Mouse (Mus musculus) layer of hippocampus, postnatal 36 days (tissue): ENCODE measurements at regions not wholly inside any gene's neighbourhood (a gene's known extent, or its start where the extent isn't known, plus 50 kb on each side); places are given as distances from the start of the nearest gene placed in this dataset.

Experiments
- DNase-seq, 2 experiments: peaks; one replicate each; pipeline ENCODE4 v3.0.0; 2022

DNA sequence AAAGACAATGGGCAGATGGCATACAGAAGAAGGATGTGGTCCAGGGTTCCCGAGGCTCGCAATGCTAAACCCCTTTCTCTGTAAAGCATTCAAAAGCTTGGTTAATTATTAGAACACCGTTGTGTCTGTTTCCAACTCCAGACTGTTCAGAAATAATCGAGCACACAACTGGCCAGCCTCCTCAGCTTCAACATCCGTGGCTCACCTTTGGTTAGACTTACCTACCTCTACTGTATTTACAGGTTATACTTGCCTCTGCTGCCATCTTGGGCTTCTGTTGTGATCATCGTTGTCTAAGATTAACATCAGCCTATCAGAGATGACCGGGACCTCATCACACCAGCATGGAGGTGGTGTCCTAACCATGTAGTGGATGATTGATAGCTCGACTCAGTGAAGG lies 209.3 kb downstream of the Gadd45g start:
- no peak for DNase-seq

DNA sequence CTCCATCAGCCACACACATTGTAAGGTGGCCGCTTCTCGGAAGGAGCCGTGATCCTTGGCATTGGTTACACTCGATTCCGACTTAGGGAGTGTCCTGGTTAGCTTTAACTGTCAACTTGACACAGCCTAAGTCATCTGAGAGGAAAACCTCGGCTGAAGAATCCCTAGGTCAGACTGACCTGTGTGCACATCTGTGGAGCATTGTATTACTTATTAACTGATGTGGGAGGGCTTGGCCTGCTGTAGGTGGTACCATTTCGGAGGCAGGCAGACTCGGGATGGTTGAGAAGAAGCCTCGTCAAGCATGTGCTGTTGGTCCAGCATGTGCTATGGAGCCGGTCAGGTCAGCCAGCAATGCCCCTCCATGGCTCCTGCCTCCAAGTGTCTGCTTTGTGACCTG lies 211.0 kb downstream of the Gadd45g start:
- no peak for DNase-seq

DNA sequence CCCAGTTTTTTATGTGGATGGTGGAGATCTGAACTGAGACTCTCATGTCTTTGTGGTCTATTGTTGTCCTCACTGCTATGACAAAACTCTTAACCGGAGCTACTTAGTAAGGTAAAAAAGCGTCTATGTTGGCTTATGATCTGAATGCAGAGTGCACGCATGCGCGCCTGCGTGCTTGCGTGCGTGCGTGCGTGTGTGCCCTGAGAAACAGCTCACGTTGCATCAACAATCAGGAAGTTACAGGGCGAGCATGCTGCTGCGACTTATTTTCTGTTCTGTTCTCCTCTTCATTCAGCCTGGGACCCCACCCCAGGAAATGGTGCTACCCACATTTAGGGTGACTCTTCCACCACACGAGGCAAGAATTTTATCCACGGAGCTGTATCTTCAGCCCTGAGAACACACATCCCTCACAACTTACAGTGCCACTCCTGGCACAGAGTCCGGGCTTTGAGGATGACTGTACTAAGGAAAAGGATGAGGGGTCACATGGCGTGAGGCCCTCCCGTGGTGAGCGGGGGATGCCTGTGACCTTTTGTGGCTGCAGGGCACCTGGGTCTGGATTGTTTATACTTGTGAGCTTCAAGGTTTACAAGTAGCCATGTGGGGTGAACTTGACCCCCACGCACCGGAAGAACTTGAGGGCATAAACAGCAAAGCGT lies 213.4 kb downstream of the Gadd45g start:
- no peak for DNase-seq

DNA sequence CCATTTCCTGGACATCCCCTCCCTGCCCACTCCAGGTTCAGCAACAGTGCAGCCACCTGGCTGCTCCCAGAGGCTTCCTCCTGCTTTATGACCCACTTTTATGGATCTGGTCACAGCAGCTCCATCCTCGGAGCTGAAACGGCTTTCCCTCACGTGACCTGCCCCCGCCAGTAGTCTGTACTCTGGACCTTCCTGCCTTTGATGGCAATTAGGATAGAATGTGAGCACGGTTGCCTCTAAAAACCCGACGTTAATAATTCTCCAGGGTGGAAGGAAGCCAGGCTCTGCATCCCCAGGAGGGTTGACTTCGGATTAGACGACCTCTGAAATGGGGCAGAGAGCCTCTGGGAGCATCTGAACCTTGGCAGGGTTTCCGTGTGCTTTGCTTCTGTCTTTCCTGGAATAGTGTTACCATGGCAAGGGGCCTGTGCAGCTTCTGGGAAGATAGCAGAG lies 214.0 kb downstream of the Gadd45g start:
- DNase-seq = no peak

DNA sequence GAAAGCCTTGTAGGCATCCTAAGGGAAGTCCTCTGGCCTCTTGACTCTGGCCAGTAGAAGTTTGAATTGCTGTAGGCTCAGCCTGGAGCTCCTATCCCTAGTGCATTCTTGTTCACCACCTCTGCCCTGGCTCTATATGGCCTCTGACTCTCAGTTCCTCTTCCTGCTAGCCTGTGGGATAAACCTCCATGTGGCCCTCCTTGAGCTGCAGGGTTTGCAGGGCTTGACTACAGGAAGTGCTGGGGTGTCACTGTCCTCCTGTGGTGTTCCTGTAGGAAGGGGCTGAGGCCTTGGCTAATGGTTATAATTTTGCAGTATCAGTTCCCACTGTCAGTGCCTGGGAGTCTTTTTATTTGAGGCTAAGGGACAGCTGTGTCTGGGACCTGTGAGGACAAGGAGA lies 215.0 kb downstream of the Gadd45g start:
- no peak for DNase-seq

DNA sequence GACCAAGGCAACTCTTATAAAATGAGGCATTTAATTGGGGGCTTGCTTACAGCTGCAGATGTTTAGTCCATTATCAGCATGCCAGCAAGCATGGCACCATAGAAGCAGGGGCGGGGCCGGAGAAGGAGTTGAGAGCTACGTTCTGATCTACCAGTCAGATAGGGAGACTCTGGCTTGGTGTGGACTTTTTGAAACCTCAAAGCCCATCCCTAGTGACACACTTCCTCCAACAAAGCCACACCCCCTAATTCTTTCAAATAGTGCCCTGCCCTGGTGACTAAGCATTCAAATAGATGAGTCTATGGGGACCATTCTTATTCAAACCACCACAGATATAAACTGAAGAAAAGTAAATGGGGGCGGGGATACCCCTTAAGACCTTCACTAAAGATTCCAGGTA lies 215.4 kb downstream of the Gadd45g start:
- no peak for DNase-seq

DNA sequence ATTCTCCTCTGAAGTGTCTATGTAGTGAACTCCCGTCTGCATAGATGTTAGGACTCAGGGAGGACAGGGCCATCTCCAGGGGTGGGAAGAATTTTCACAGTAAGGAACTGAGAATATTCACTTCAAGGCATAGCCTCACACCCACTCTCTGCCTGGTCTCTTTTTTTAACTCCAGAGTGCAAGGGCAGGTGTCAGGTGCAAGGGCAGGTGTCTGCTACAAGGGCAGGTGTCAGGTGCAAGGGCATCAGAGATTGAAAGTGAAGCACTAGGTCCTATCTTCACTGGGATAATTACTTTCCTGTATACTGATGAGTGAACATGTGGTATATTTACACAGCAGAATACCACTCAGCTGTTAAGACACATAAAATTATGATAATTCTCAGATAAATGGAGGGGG lies 216.1 kb downstream of the Gadd45g start:
- no peak for DNase-seq

DNA sequence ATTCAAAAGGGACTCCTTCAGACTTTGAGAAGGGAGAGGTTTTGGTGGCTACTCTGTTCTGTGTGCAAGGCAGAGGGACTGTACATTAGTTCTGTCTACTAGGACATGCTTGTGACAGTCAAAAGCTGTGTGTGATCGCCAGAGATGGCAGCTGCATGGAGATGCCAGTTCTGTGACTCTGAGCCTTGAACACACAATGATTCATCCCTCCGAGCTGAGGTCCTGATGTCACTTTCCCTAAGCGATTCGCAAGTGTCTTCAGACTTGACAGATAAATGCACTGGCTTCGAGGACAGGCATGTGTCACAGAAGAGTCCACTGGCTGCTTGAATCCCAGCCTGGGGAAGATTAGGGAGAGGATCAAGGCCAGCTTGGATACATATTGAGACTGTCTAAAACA lies 218.8 kb downstream of the Gadd45g start:
- no peak for DNase-seq

DNA sequence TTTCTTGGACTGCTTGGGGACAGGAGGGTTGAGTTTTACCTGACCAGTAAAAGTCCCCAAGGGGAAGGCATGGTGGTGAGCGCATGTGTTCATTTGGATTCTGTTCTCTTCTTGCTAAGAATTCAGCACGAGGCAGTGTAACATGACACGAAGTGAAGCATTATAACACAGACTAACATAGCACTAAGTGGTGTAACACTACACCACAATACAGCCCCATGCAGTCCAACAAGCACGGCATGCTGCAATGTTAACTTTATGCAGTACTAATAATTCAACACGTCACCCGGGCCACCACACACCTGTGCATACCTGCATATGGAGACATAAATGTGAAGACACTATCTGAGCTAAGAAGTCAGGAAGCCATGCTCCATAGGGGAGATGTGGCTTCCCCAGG lies 219.2 kb downstream of the Gadd45g start:
- no peak for DNase-seq

DNA sequence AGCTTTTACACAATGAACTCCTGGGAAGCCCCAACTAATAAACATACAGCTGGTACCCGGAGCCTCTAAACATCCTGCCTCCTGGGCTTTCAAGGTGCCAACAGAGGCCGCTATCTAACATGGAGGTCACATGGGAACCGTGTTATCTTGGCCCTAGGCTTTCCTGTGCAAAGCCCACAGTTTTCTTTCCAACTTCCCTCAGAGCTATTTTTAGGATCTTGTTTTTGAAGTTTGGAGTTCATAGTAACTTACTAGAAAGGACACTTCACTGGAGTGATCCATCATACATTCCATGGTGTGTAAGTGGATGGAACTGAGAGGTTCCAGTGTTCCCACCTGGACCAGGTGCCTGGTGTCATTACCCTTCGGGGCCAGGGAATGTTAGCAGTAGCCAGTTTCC lies 220.6 kb downstream of the Gadd45g start:
- DNase-seq = no peak

DNA sequence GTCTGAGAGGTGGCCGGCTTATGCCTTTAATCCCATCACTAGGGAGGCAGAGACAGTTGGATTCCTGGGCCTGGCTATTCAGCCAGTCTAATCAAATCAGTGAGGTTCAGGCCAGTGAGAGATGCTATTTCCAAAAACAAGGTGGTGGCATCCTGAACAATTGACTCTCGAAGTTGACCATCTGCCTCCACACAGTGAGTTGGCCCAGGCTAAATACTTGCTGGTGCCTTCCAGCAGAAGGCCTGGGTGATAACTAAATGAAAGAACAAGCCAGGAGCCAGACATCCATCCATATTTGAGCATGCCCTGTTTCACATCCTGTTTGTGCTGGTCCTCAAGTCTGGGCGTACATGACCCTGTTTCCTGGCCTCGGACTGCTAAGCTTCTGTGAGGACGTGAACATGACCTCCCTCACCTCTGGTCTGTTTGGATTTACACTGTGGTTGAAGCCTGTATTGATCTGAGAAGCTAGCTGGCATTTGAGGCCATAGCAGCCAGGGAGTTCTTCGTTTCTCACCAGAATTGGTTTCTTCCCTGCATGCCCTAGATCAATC lies 222.5 kb downstream of the Gadd45g start:
- DNase-seq = no peak

DNA sequence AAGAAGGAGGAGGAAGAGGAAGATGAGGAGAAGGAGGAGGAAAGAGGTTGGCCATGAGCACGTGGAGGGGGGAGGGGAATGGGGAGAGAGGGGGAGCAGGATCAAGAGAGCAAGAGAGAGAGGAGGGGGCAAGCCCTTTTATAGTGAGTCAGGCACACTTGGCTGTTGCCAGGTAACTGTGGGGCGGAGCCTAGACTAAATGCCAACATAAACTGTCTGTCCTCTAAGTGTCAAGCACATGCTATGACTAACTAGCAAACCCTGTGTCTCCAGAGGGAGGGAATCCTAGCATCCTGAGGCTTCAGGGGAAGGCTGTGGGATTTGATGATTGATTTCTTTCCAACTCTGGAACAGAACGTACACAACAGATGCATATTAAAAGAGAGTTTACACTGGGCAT lies 223.2 kb downstream of the Gadd45g start:
- DNase-seq = no peak

DNA sequence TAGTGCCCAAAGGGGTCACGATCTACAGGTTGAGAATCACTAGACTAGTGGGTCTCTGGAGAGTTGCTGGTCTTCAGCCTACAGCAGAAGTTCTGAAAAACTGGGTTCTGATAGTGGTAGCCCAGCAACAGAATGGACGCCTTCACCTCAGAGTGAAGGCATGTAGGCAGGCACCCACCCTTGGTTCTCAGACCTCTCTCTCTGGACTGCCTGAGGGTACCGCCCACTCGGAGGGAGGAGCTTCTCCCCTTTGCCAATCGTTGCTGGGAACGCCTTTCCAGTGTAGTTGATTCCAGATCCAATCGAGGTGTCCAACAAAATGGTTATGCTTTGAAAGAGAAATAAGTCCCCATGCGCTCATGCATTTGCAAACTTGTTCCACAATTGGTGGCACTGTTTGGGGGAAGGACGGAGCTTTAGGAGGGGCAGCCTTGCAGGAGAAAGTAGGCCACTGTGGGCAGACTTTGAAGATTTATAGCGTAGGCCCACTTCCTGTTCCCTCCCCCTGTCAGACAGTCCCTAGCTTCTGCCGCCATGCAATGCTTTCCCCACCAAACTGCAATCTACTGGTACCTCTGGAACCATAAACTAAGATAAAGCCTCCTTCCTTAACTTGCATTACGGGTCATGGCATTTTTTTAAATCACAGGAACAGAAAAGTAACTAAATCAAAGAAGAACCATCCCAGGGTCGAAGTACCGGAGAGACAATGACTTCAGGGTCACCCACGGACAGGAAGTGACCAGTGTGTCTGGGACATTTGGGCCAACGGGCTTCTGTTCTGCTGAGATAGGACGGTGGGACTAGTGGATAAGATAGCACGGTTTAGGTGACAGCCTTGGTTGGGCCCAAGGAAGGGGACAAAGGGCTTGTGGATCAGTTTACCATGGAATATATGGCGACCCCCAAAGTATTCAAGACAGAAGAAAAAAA lies 224.5 kb downstream of the Gadd45g start:
- no peak for DNase-seq

DNA sequence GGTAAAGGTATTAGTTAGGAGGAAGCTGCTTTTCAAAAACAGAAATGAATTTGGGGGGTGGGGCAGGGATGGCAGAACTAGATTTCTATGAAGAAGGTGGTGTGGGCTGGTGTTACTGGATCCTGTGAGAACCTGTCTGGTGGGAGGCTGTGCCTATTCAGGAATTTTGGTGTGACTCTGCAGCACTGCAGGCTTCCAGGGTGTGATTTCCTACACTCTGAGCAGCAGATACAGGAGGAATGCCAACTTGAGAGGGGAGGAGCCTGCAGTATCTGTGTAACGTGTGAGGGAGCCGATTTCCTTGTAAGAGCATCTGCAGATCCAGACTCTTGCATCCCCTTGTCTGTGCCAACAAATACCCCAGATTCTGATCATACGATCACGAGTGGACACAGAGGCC lies 231.1 kb downstream of the Gadd45g start:
- no peak for DNase-seq

DNA sequence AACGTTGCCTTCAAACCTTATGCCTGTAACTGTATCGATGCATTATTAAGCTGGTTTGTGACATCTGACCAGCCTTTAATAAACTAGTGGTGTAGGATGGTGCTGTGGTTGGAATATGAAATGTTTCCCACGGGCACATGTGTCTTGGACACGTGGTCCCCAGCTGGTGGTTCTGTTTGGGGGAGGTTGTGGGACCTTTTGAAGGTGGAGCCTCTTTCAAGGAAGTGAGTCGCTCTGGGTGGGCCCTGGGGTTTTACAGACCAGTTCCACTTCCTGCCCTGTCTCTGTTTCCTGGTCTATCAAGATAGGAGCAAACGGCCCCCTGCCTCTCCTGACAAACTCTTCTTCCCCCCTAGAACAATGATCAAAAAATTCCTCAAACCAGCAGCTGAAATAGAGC lies 232.1 kb downstream of the Gadd45g start:
- no peak for DNase-seq

DNA sequence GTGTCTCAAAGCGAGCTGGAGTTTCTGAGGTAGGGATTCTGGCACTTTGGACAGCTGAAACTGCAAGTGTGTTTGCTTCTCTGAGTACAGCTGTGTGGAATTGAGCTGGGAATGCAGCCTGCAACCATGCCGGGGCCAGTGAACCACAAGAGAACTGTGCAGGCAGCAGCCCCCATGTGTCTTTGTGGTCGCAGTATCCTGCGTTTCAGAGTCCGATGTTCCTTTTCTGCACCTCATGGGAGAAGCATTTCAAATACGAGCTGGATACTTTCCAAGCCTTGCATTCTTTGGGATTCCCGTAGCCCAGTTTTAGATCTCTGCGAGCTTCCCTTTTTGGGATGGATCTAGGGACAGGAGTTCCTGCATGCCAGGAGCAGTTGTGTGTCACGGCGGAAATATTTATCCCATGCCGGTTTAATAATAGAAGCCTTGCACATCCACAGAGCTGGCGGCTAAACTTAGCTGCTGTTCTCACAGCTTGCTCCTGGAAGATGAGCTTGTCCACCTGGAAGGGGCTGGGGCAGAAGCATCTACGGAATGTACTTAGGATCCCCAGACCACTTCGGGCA lies 233.3 kb downstream of the Gadd45g start:
- DNase-seq = no peak

DNA sequence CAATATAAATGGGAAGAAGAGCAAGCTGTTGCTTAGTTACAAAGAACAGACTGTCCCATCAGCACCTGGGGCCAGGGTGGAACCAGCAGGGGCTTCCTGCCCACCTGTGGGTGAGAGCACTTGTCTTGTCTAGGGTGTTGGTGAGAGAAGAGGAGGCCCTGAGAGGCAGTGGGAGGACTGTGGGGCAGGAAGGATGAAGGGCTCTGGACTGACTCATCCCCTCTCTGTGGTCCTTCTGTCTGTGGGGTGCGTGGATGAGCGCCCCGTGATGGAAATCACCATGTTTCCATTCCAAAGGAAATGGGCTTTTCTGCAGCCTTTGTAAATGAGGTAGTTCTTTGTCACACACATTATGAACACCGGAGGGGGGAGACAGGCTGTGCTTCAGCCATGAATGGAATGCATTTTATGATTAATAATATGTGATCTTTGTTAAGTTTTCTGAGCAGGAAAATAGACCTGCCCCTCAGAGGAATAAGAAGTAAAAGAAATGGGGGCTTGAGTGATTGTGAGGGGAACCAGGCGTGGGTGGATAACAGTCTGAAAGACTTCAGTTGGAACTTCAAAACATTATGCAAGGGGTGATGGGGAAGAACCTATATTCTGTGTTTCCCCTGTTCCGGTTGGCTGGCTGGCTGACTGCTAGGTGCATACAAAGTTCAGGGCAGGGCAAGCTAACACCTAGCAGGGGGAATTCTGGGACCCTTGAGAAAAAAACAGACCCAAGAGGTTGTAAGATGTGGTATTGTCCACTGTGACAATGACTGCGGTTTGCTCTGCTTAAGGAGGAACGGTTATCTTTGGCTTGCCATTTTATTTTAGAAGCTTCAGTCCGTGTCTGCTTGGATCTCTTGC lies 237.3 kb downstream of the Gadd45g start:
- DNase-seq = no peak

DNA sequence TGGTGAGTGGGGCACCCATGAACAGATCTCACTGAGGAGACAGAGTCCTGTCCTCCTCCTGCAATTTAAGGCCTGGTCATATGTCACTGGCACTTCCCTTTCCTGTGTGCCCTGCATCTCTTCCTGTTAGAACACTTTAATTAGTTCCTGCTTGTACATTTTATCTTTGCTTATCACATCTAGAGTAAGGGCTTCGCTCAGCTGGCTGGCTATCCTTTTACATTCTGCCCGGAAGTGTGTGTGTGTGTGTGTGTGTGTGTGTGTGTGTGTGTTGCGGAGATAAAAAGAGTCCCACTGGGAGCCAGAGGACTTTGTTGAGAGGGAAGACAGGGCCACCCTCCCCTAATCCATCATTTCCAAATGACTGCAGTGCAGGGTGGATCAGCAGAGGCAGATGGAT lies 238.6 kb downstream of the Gadd45g start:
- no peak for DNase-seq

DNA sequence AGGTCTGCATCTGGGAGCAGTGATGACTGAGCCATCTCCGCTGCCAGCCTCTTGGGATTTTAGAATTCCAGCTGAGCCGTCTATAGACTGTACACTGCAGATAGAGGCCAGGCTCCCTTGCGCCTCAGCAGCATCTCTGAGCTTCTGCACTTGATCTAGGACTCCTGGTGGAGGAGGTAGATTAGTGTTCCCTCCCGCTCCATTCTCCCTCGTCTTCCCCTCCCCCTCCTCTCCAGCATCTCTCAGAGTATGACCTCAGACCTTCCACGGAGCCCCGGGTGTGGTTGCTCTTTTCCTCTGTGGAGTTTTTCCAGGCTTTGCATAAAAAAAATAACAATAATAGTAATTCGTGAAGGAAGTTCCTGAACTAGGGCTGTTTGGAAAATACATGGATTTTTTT lies 241.8 kb downstream of the Gadd45g start:
- no peak for DNase-seq

DNA sequence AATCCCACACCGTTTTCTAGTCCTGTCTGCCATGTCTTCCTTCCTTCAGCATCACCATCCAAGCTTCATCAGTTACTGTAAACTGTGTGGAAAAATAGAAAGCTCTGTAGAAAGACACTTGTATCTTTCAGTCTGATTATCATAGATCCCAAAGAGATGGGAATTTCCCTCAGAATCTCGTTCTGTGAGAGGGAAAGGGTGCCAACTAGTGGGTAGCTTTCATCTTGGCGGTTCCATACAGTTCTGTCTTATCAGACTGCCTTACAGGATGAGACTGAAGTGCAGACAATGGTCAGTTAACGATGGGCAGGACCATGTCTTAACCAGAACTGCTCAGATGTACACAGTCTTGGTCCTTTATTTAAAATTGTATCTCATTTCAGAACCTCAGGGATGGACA lies 243.9 kb downstream of the Gadd45g start:
- no peak for DNase-seq

DNA sequence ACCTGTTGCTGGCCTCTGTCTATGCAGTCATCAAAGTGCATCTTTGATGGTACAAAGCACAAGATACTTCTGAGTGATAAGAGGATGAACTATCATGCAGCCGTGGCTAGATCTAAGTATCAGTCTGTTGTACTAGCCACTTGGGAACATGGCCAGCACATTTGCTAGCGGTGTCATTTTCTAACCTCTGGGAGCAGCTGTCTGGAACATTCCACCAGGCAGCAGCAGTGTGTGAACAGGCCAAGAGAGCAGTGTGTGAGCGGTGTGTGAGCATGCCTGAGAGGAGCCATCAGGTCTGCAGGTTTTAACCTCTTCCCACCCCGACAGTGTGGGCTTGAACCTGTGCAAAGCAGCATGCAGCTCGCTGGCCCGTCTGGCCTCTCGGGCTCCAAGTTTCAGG lies 248.3 kb downstream of the Gadd45g start:
- no peak for DNase-seq

DNA sequence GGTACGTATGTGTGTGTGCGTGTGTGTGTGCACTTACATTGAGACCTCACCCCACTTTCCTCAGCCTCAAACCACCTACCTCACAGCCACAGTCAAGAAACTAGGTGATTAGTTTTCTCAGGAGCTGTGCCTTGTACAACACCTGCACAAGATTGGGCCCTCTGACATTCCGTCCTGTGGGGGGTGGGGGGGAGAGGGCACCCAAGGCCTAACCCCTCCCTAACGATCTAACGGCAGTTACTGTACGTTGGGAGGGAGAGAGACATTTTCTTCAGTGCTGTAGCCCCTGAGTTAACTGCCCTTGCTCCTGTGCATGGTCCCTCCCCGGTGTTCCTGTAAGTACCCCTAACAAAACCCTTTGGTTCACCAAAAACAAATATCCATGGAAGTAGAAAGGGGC lies 250.0 kb downstream of the Gadd45g start:
- no peak for DNase-seq
